Mouse (Mus musculus): ENCODE measurements at regions not wholly inside any gene's neighbourhood (a gene's known extent, or its start where the extent isn't known, plus 50 kb on each side); places are given as distances from the start of the nearest gene placed in this dataset.

DNA sequence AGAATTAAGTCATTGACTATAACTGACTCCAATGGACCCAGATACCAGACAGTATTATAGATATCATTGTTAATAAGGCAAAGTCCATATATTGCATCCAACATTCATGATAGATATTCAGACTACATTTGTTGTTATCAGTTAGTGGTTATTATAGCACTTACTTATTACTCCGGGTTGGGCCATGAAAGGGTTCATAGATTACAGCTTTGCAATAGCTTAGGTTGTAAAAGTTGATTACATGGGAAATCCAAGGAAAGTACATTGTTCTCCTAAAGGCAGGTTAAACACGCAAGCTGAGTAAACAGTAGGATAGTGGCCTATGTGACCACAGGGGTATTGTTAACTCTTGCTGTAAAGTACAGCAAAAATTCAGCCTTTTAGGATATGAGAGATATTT is 89.3 kb upstream of the Actbl2 start:
- 91% methylated on average over 2 of the region's 2 CpGs for WGBS
- Histone ChIP-seq H3K36me3 (no peaks in the 10 kb centered on the region), H3K4me3 (no peak overlapping the region), H3K9me3 (no peaks in the 10 kb centered on the region), H3K27ac (no peak overlapping the region), H3K4me1 (replicated peaks) (0 out of 2 replicates have a peak, but pooled peaks cover 4% of the 10 kb centered on the region), H3K27me3 (ENCODE audit: insufficient read depth, poor library complexity, severe bottlenecking) (no peaks in the 10 kb centered on the region)
- DNase-seq (ENCODE audit: low spot score), result no peak

DNA sequence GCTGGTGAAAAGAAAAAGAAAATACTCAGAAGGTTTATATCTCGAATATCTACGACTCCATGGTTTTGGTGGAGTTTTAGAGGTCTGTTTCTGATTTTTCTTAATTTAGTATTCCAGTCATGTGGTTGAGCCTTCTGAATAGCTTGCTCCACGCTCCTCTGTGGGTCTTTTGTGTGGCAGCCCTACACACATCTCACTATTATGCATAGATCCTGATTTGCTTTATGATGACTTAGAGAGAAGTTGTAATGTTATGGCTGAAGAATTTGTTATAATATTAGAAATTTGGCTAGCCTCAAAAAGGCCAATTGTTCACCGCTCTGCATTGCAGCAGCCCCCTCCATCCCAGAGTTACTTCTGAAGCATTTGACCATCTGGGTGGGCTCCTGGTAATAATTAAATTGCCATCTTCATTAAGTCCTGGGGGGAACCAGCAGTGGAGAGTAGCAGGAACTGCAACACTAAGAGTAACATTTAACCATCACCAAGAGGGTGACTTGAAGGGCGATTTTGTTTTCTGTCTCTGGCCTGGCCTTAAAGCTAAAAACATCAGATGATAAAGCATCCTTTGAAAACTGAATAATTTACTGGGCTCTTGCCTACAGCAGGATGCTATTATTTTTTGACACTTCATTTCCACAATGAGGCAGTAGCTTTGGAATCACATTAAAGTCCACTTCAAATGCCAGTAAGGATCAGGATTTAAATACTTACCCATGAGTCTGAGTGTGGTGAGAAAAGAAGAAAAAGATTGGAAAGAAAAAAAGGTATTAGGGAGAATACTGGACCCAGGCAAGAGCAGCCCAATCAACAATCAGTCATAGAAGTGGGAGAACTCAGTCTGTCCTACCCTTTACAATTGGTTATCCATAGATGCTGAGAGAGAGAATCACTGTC is 84.3 kb upstream of the Actbl2 start:
- Histone ChIP-seq H3K36me3 (no peaks in the 10 kb centered on the region), H3K4me3 (no peak overlapping the region), H3K4me1 (replicated peaks) (0 out of 2 replicates have a peak, but pooled peaks cover 4% of the 10 kb centered on the region), H3K27ac (no peak overlapping the region), H3K27me3 (ENCODE audit: insufficient read depth, poor library complexity, severe bottlenecking) (no peaks in the 10 kb centered on the region), H3K9me3 (no peaks in the 10 kb centered on the region)
- 76% methylated on average over 5 of the region's 5 CpGs for WGBS
- no peak for DNase-seq (ENCODE audit: low spot score)

DNA sequence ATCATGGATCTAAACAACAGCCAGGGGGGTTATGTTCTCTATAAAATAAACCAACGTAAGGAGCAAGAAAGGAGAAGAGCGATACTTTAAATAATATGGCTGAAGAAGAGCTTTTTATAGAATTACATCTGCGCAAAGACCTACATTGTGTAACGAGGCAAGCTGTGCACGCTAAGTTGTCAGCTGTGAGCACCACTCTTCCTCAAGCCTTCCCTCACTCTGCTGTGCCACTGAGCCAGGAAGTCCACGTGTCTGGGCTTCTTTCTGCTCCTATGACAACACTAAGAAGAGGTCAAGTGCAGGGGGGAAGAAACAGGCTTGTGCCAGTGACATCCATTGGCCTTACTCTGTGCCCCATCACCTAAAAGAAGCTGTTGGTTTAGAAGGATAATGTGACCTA is 75.6 kb upstream of the Actbl2 start:
- Histone ChIP-seq H3K9me3 (no peaks in the 10 kb centered on the region), H3K4me3 (no peak overlapping the region), H3K27ac (no peak overlapping the region), H3K27me3 (ENCODE audit: insufficient read depth, poor library complexity, severe bottlenecking) (no peaks in the 10 kb centered on the region), H3K36me3 (no peaks in the 10 kb centered on the region), H3K4me1 (replicated peaks) (no peaks in the 10 kb centered on the region)
- no peak for DNase-seq (ENCODE audit: low spot score)
- 86% methylated on average over 6 of the region's 6 CpGs for WGBS

DNA sequence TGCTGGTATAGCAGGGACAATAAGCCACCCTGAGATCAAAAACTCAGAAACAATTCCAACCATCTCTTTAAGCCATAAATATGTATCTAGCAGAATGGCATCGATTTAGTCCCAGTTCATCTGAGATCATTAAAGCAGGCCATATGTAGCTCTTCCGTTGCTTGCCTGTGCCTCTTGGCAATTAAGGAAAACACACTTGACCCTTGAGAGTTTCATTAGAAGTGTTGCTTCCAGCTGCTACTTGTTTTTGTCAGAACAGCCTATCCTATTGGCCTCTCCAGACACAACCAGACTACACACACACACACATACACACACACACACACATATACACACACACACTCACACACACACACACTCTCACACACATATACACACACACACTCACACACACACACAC is 71.5 kb upstream of the Actbl2 start:
- no peak for DNase-seq (ENCODE audit: low spot score)
- no peak overlapping the region for H3K27ac ChIP-seq
- 85% methylated on average over 2 of the region's 2 CpGs for WGBS
- H3K36me3 ChIP-seq, result no peaks in the 10 kb centered on the region
- H3K4me3 ChIP-seq, result no peak overlapping the region
- H3K4me1 ChIP-seq (replicated peaks), result no peaks in the 10 kb centered on the region
- H3K9me3 ChIP-seq, result no peaks in the 10 kb centered on the region
- H3K27me3 ChIP-seq (ENCODE audit: insufficient read depth, poor library complexity, severe bottlenecking), result no peaks in the 10 kb centered on the region

DNA sequence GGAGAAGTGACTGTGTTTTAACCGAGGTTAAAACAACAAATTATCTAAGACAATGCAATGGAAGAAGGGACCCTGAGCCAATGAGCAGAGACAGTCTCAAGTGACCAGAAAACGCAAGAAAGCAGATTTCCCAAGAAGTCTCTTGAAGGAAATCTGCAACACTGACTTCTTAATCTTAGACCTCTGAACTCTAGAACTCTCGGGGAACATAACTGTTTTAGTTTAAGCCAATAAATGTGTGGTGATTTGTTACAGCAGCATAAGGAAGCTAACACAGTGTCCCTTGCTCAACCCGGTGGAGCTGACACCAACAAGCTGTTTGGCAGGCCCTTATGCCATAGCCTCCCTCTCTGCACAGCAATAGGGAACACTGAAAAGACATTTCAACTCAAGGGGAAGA is 69.0 kb upstream of the Actbl2 start:
- no peak for DNase-seq (ENCODE audit: low spot score)
- no peaks in the 10 kb centered on the region for H3K27me3 ChIP-seq (ENCODE audit: insufficient read depth, poor library complexity, severe bottlenecking)

DNA sequence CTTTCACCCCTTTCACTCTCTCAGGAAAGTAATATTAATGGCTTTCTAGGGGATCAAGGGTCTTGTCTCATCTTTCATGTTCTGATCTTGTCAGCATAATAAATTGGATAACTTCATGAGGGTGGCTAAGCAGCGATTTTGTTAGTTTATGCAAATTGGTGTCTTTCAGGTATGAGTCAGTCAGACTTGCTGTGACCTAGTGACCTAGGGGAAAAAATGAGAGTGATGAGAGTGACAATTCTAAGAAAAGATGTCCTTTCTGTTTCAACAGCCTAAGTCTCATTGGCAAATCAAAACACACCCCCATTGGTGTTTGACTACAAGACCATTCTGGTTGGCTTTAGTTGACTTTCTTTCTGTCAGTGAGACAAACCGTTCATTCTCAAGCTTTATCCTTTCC is 68.0 kb upstream of the Actbl2 start:
- H3K9me3 ChIP-seq, result no peaks in the 10 kb centered on the region
- H3K4me3 ChIP-seq, result no peak overlapping the region
- 85% methylated on average over 2 of the region's 2 CpGs for WGBS
- no peak overlapping the region for H3K27ac ChIP-seq
- DNase-seq (ENCODE audit: low spot score), result no peak
- no peaks in the 10 kb centered on the region for H3K4me1 ChIP-seq (replicated peaks)
- no peaks in the 10 kb centered on the region for H3K36me3 ChIP-seq
- H3K27me3 ChIP-seq (ENCODE audit: insufficient read depth, poor library complexity, severe bottlenecking), result no peaks in the 10 kb centered on the region

More for the DNA sequence above, 69.0 kb upstream of the Actbl2 start:
- no peak overlapping the region for H3K4me3 ChIP-seq
- H3K27ac ChIP-seq, result no peak overlapping the region
- 81% methylated on average over 4 of the region's 4 CpGs for WGBS
- H3K36me3 ChIP-seq, result no peaks in the 10 kb centered on the region
- H3K9me3 ChIP-seq, result no peaks in the 10 kb centered on the region
- no peaks in the 10 kb centered on the region for H3K4me1 ChIP-seq (replicated peaks)

DNA sequence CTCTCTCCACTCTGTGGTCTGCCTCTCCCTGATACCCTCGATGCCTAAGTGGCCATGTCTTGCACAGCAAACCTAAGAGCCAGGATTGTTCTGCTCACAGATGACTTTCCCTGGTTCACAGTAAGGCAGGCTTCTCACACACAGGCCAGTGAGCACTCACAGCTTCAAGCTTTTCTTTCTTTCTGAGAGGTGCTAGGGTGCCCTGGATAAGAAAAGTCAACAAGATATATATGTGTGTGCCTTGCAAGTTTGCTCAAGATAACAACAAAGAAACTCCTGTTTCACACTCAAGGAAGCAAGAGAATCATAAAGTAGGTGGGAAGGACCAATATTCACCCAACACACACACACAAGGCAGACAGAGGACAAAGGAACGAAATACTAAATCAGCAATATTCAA is 60.9 kb upstream of the Actbl2 start:
- H3K27me3 ChIP-seq (ENCODE audit: insufficient read depth, poor library complexity, severe bottlenecking), result no peaks in the 10 kb centered on the region
- H3K4me3 ChIP-seq, result no peak overlapping the region
- no peaks in the 10 kb centered on the region for H3K9me3 ChIP-seq
- H3K4me1 ChIP-seq (replicated peaks), result no peaks in the 10 kb centered on the region
- DNase-seq (ENCODE audit: low spot score), result no peak
- 82% methylated on average over 2 of the region's 2 CpGs for WGBS
- no peaks in the 10 kb centered on the region for H3K36me3 ChIP-seq
- no peak overlapping the region for H3K27ac ChIP-seq

DNA sequence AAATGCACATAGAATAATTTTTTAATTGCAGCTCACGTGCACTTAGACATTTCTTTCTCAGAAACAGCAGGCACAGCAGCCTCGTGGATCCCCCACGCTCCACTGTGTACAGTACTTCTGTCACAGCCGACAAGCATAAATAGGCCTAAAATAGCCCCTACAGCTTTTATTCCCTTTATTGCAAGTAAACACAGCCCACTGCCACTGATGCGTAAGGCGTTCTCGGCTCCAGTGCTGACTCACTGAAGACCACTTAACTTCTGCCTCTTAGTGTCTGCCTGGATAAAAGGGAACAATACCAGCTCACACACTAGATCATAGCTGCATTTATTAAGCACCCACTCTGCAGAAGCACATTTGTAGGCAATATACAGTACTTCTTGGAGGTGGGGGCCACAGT is 60.5 kb upstream of the Actbl2 start:
- Histone ChIP-seq H3K9me3 (no peaks in the 10 kb centered on the region), H3K27ac (no peak overlapping the region), H3K4me1 (replicated peaks) (no peaks in the 10 kb centered on the region), H3K36me3 (no peaks in the 10 kb centered on the region), H3K27me3 (ENCODE audit: insufficient read depth, poor library complexity, severe bottlenecking) (no peaks in the 10 kb centered on the region), H3K4me3 (no peak overlapping the region)
- 83% methylated on average over 7 of the region's 7 CpGs for WGBS
- no peak for DNase-seq (ENCODE audit: low spot score)

DNA sequence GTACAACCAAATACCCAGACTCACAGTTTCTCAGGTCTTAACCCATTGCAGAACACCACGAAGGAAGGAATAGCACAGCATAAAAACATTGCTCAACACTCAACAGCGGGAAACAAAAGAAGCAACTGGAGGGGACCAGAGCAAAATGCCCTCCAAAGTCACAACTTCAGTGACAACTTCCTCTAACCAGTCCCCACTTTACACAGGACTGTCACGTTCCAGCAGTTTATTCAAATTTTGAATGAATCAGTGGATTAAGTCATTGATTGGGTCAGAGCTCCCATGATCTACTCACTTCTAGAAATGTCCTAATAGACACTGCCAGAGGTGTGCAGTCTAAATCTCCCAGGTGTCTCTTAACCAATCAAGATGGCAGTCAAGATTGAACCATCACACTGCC is 53.3 kb upstream of the Actbl2 start:
- WGBS, result 88% methylated on average over 3 of the region's 3 CpGs
- H3K9me3 ChIP-seq, result no peaks in the 10 kb centered on the region
- DNase-seq (ENCODE audit: low spot score), result no peak
- H3K36me3 ChIP-seq, result no peaks in the 10 kb centered on the region
- H3K27ac ChIP-seq, result no peak overlapping the region
- no peak overlapping the region for H3K4me3 ChIP-seq
- no peaks in the 10 kb centered on the region for H3K27me3 ChIP-seq (ENCODE audit: insufficient read depth, poor library complexity, severe bottlenecking)
- no peaks in the 10 kb centered on the region for H3K4me1 ChIP-seq (replicated peaks)

DNA sequence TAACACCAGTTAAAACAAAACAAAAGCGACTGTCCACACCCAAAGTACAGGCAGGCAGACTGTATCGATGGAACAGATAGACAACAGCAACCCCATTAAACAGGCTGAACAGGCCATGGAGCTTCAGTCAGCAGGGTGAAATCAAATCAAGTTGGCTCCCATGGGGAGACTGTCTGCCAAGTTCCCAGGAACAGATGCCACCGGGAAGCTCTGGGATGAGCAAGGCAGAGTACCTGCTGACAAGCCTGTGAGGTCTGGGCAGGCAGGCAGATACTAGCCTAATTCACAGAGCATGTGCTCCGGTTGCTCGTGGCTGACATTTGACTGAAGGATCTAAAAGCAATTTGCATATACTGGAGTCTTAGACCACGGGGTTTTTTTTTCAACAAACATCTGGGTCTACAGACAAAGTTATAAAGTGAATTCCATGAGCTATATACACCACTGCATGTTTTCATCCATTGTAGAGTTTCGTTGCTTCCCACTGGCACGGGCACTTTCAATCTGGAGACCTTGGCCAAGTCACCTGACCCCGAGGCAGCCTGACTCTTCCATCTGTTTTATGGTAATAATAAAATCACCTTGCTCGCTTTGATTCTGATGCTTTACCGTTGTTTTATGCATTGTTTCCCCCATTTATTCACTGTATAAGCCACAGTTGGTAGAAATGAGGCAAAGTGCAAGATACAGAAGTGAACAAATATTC is 50.1 kb upstream of the Actbl2 start:
- WGBS, result 84% methylated on average over 11 of the region's 11 CpGs
- no peaks in the 10 kb centered on the region for H3K27me3 ChIP-seq (ENCODE audit: insufficient read depth, poor library complexity, severe bottlenecking)

More for the DNA sequence above, 50.1 kb upstream of the Actbl2 start:
- Histone ChIP-seq H3K4me3 (no peak overlapping the region), H3K36me3 (no peaks in the 10 kb centered on the region), H3K27ac (no peak overlapping the region), H3K4me1 (replicated peaks) (no peaks in the 10 kb centered on the region), H3K9me3 (no peaks in the 10 kb centered on the region)
- no peak for DNase-seq (ENCODE audit: low spot score)
